Mouse (Mus musculus) embryonic facial prominence, embryonic 14.5 days (tissue): ENCODE measurements around the gene Hspb11. TPM values are rescaled to one million over a fixed set of nuclear protein-coding genes. Genes with fewer than 3 reads are reported as not detected.

ENCODE experiments used
- ATAC-seq: fragments of 200-750 bp; cut with Nextera tagmentation; 2 replicates; pipeline ENCODE4 v1.8.0; 2017; ENCODE audit warnings: low read depth, moderate number of reproducible peaks, moderate TSS enrichment
- DNase-seq: peaks from one replicate; pipeline ENCODE4 v3.0.0-alpha.2; 2015; ENCODE audit warnings: low spot score
- H3K27ac ChIP-seq: fragments of 300-500 bp; sonication (generic); replicated peaks from 2 replicates; pipeline ENCODE4 v1.5.1; 2014; ENCODE audit warnings: low read depth, mild to moderate bottlenecking, low read length, moderate library complexity
- H3K27me3 ChIP-seq: fragments of 300-500 bp; sonication (generic); replicated peaks from 2 replicates; pipeline ENCODE4 v1.6.1; 2014; ENCODE audit warnings: low read length; ENCODE audit not compliant: control insufficient read depth, insufficient read depth
- H3K36me3 ChIP-seq: fragments of 300-500 bp; sonication (generic); 2 replicates; pipeline ENCODE4 v1.6.1; 2014; ENCODE audit warnings: low read length, mixed read lengths; ENCODE audit not compliant: control insufficient read depth, insufficient read depth
- H3K4me1 ChIP-seq: fragments of 300-500 bp; sonication (generic); 2 replicates; pipeline ENCODE4 v1.6.1; 2014; ENCODE audit warnings: antibody characterized with exemption, low read length; ENCODE audit not compliant: control insufficient read depth, insufficient read depth
- H3K4me2 ChIP-seq: fragments of 300-500 bp; sonication (generic); 2 replicates; pipeline ENCODE4 v1.6.1; 2014; ENCODE audit warnings: low read depth, mild to moderate bottlenecking, low read length, moderate library complexity, mixed read lengths
- H3K4me3 ChIP-seq: fragments of 300-500 bp; sonication (generic); 2 replicates; pipeline ENCODE4 v1.5.1; 2014; ENCODE audit warnings: low read depth, mild to moderate bottlenecking, low read length
- H3K9ac ChIP-seq: fragments of 300-500 bp; sonication (generic); 2 replicates; pipeline ENCODE4 v1.6.1; 2014; ENCODE audit warnings: low read depth, mild to moderate bottlenecking, low read length, moderate library complexity, mixed read lengths
- H3K9me3 ChIP-seq: fragments of 300-500 bp; sonication (generic); 2 replicates; pipeline ENCODE4 v1.6.1; 2016; ENCODE audit warnings: low read length; ENCODE audit not compliant: control insufficient read depth
- WGBS: fragments of 180-500 bp; shearing (Covaris S2); extraction: QIAGEN DNeasy Blood & Tissue Kit; methylation state at CpG from one replicate; pipeline ENCODE4 v1.1.7; 2014; 5-methylcytosine and 5-hydroxymethylcytosine counted together
- polyA plus RNA-seq: library from polyadenylated mRNA; unstranded; fragments of >200 nt; fragmentation: Nextera tagmentation; extraction: Ambion mirVana; gene quantifications from 2 replicates; pipeline ENCODE4 v1.2.1, GENCODE M21; 2014

Gene Hspb11
- polyA plus RNA-seq = 43.1 and 50.6 TPM in 2 replicates

GRCm38 (mm10) chr4:107253125-107254091 is at the start of gene Hspb11, which contains the start of gene Lrrc42:
TSS of gene Hspb11 (plus strand) at chr4:107253593.
TSS of gene Lrrc42 (minus strand) at chr4:107253532.
- Histone ChIP-seq H3K9me3 (no peaks in the 10 kb centered on the region), H3K4me2 (peak within 1 kb of the TSS; percentile 79), H3K27ac (peak within 1 kb of the TSS; percentile 86), H3K27me3 (no peaks in the 10 kb centered on the region), H3K4me3 (peak within 1 kb of the TSS; percentile 89), H3K9ac (peak within 1 kb of the TSS; percentile 89), H3K4me1 (peaks cover 12% of the 10 kb centered on the region), H3K36me3 (no peaks in the 10 kb centered on the region)
- ATAC-seq = peak; percentile 96
- 1% methylated on average over 58 of the region's 101 CpGs for WGBS
- DNase-seq = peak; percentile 98

- H3K4me1 ChIP-seq = no peaks in the 10 kb centered on the region
- no peak overlapping the region for H3K4me3 ChIP-seq
- no peaks in the 10 kb centered on the region for H3K27me3 ChIP-seq
- no peak overlapping the region for H3K4me2 ChIP-seq
- ATAC-seq (no peak), DNase-seq (no peak)
- H3K9me3 ChIP-seq = no peaks in the 10 kb centered on the region
- peaks cover 52% of the 10 kb centered on the region for H3K36me3 ChIP-seq
- 100% methylated on average over 2 of the region's 2 CpGs for WGBS
- no peak overlapping the region for H3K9ac ChIP-seq
- H3K27ac ChIP-seq = no peak overlapping the region
These were observed 46.4 kb upstream of the Hspb11 start for GRCm38 (mm10) chr4:107207016-107207415.

- Histone ChIP-seq H3K27me3 (no peaks in the 10 kb centered on the region), H3K9me3 (no peaks in the 10 kb centered on the region), H3K4me3 (no peak within 1 kb of the TSS), H3K27ac (no peak within 1 kb of the TSS), H3K9ac (no peak within 1 kb of the TSS), H3K4me2 (no peak within 1 kb of the TSS), H3K4me1 (no peaks in the 10 kb centered on the region), H3K36me3 (peaks cover 34% of the 10 kb centered on the region)
- DNase-seq = no peak
- WGBS = 89% methylated on average over 3 of the region's 3 CpGs
- no peak for ATAC-seq
These were observed 44.5 kb upstream of the Hspb11 start, which contains the start of gene Ldlrad1 for GRCm38 (mm10) chr4:107208880-107209279. TSS of gene Ldlrad1 (plus strand) at chr4:107209180.

- H3K27ac ChIP-seq = no peak overlapping the region
- peaks cover 17% of the 10 kb centered on the region; the same call in 1 of the 2 replicates for H3K36me3 ChIP-seq
- WGBS = 65% methylated on average over 5 of the region's 5 CpGs
- DNase-seq (no peak), ATAC-seq (no peak)
- H3K9me3 ChIP-seq = no peaks in the 10 kb centered on the region
- H3K4me2 ChIP-seq = no peak overlapping the region
- H3K9ac ChIP-seq = no peak overlapping the region
- H3K27me3 ChIP-seq = no peaks in the 10 kb centered on the region
- H3K4me3 ChIP-seq = no peak overlapping the region
- no peaks in the 10 kb centered on the region for H3K4me1 ChIP-seq
These were observed 42.8 kb upstream of the Hspb11 start for GRCm38 (mm10) chr4:107210483-107211097.

GRCm38 (mm10) chr4:107211465-107211864 is 41.9 kb upstream of the Hspb11 start:
- H3K9me3 ChIP-seq = no peaks in the 10 kb centered on the region
- ATAC-seq = no peak
- WGBS = 88% methylated on average over 4 of the region's 4 CpGs

GRCm38 (mm10) chr4:107211936-107212335 is 41.5 kb upstream of the Hspb11 start:
- Histone ChIP-seq H3K4me2 (no peak overlapping the region), H3K4me3 (no peak overlapping the region), H3K9me3 (no peaks in the 10 kb centered on the region), H3K36me3 (0 out of 2 replicates have a peak, but pooled peaks cover 8% of the 10 kb centered on the region), H3K27ac (no peak overlapping the region), H3K9ac (no peak overlapping the region), H3K27me3 (no peaks in the 10 kb centered on the region), H3K4me1 (no peaks in the 10 kb centered on the region)
- DNase-seq = no peak
- no peak for ATAC-seq
- 85% methylated on average over 5 of the region's 5 CpGs for WGBS

More at GRCm38 (mm10) chr4:107211465-107211864, 41.9 kb upstream of the Hspb11 start:
- H3K4me2 ChIP-seq = no peak overlapping the region
- H3K4me3 ChIP-seq = no peak overlapping the region
- 0 out of 2 replicates have a peak, but pooled peaks cover 10% of the 10 kb centered on the region for H3K36me3 ChIP-seq
- DNase-seq = no peak
- no peak overlapping the region for H3K9ac ChIP-seq
- H3K27me3 ChIP-seq = no peaks in the 10 kb centered on the region
- no peak overlapping the region for H3K27ac ChIP-seq
- H3K4me1 ChIP-seq = no peaks in the 10 kb centered on the region

- DNase-seq = no peak
- Histone ChIP-seq H3K4me2 (no peak overlapping the region), H3K9me3 (no peaks in the 10 kb centered on the region), H3K27me3 (no peaks in the 10 kb centered on the region), H3K4me3 (no peak overlapping the region), H3K27ac (no peak overlapping the region), H3K4me1 (no peaks in the 10 kb centered on the region), H3K9ac (no peak overlapping the region), H3K36me3 (no peaks in the 10 kb centered on the region)
- no peak for ATAC-seq
- 69% methylated on average over 11 of the region's 12 CpGs for WGBS
These were observed 39.9 kb upstream of the Hspb11 start for GRCm38 (mm10) chr4:107213279-107214011.

- Histone ChIP-seq H3K27ac (no peak overlapping the region), H3K4me3 (no peak overlapping the region), H3K9me3 (no peaks in the 10 kb centered on the region), H3K4me2 (no peak overlapping the region), H3K9ac (no peak overlapping the region), H3K36me3 (no peaks in the 10 kb centered on the region), H3K4me1 (no peaks in the 10 kb centered on the region), H3K27me3 (no peaks in the 10 kb centered on the region)
- DNase-seq (no peak), ATAC-seq (no peak)
- 80% methylated on average over 9 of the region's 9 CpGs for WGBS
These were observed 35.8 kb upstream of the Hspb11 start for GRCm38 (mm10) chr4:107217574-107217973.
